Mouse (Mus musculus) stomach, embryonic 16.5 days (tissue): Measurements from ENCODE around the gene Slc35d2. TPM values are rescaled to one million over a fixed set of nuclear protein-coding genes. Genes with fewer than 3 reads are reported as not detected.

Experiments used
- ATAC-seq: fragments of 200-750 bp; cut with Nextera tagmentation; 2 replicates; pipeline ENCODE4 v1.8.0; 2017; ENCODE audit warnings: moderate number of reproducible peaks, moderate TSS enrichment; ENCODE audit not compliant: insufficient read depth, low FRiP score
- H3K27ac ChIP-seq: fragments of 300-500 bp; sonication (generic); 2 replicates; pipeline ENCODE4 v1.5.1; 2014; ENCODE audit warnings: low read length
- H3K27me3 ChIP-seq: fragments of 300-500 bp; sonication (generic); 2 replicates; pipeline ENCODE4 v1.6.1; 2014; ENCODE audit warnings: low read length, control low read depth, mixed read lengths; ENCODE audit not compliant: control insufficient read depth, insufficient read depth
- H3K36me3 ChIP-seq: fragments of 300-500 bp; sonication (generic); 2 replicates; pipeline ENCODE4 v1.6.1; 2014; ENCODE audit warnings: low read length; ENCODE audit not compliant: control insufficient read depth, insufficient read depth
- H3K4me1 ChIP-seq: fragments of 300-500 bp; sonication (generic); 2 replicates; pipeline ENCODE4 v1.6.1; 2014; ENCODE audit warnings: low read length, control low read depth, mixed read lengths; ENCODE audit not compliant: control insufficient read depth, insufficient read depth
- H3K4me2 ChIP-seq: fragments of 300-500 bp; sonication (generic); 2 replicates; pipeline ENCODE4 v1.6.1; 2014; ENCODE audit warnings: low read depth, low read length, mixed read lengths
- H3K4me3 ChIP-seq: fragments of 300-500 bp; sonication (generic); replicated peaks from 2 replicates; pipeline ENCODE4 v1.5.1; 2014; ENCODE audit warnings: mild to moderate bottlenecking, low read length
- H3K9ac ChIP-seq: fragments of 300-500 bp; sonication (generic); 2 replicates; pipeline ENCODE4 v1.6.1; 2014; ENCODE audit warnings: low read length
- H3K9me3 ChIP-seq: fragments of 300-500 bp; sonication (generic); replicated peaks from 2 replicates; pipeline ENCODE4 v1.6.1; 2016; ENCODE audit warnings: low read length, control low read depth; ENCODE audit not compliant: control insufficient read depth
- WGBS: fragments of 180-500 bp; shearing (Covaris S2); extraction: QIAGEN DNeasy Blood & Tissue Kit; methylation state at CpG from one replicate; pipeline ENCODE4 v1.1.7; 2014; 5-methylcytosine and 5-hydroxymethylcytosine counted together
- polyA plus RNA-seq: library from polyadenylated mRNA; unstranded; fragments of >200 nt; fragmentation: Nextera tagmentation; extraction: Ambion mirVana; gene quantifications from 2 replicates; pipeline ENCODE4 v1.2.1, GENCODE M21; 2015

Slc35d2 gene
- polyA plus RNA-seq, 1 experiment from 2014 or later = 6.2 TPM

GRCm38 (mm10) chr13:64086036-64086435 lies 43.1 kb downstream of the Slc35d2 start:
- H3K9me3 ChIP-seq = no peaks in the 10 kb centered on the region
- peaks cover 6% of the 10 kb centered on the region; the same call in 1 of the 2 replicates for H3K4me1 ChIP-seq
- no peaks in the 10 kb centered on the region for H3K27me3 ChIP-seq
- H3K9ac ChIP-seq = no peak overlapping the region
- no peaks in the 10 kb centered on the region for H3K36me3 ChIP-seq
- no peak overlapping the region for H3K4me3 ChIP-seq
- no peak for ATAC-seq
- H3K27ac ChIP-seq = no peak overlapping the region
- WGBS = 78% methylated on average over 5 of the region's 5 CpGs
- H3K4me2 ChIP-seq = no peak overlapping the region

- H3K27ac ChIP-seq = no peak overlapping the region
- no peak for ATAC-seq
- 64% methylated on average over 3 of the region's 3 CpGs for WGBS
- no peaks in the 10 kb centered on the region for H3K9me3 ChIP-seq
- no peaks in the 10 kb centered on the region for H3K36me3 ChIP-seq
- no peak overlapping the region for H3K4me3 ChIP-seq
- no peak overlapping the region for H3K4me2 ChIP-seq
- H3K4me1 ChIP-seq = peaks cover 6% of the 10 kb centered on the region; the same call in 1 of the 2 replicates
- no peak overlapping the region for H3K9ac ChIP-seq
- H3K27me3 ChIP-seq = no peaks in the 10 kb centered on the region
These were observed 45.8 kb downstream of the Slc35d2 start for GRCm38 (mm10) chr13:64083331-64083730.

GRCm38 (mm10) chr13:64081012-64081919 lies 47.9 kb downstream of the Slc35d2 start:
- Histone ChIP-seq H3K9ac (no peak overlapping the region), H3K4me1 (peaks cover 6% of the 10 kb centered on the region; the same call in 1 of the 2 replicates)
- ATAC-seq = no peak

GRCm38 (mm10) chr13:64077591-64077990 lies 51.6 kb downstream of the Slc35d2 start:
- H3K27ac ChIP-seq = no peak overlapping the region
- WGBS = 82% methylated on average over 5 of the region's 5 CpGs
- H3K4me1 ChIP-seq = peaks cover 6% of the 10 kb centered on the region; the same call in 1 of the 2 replicates
- H3K9me3 ChIP-seq = no peaks in the 10 kb centered on the region
- no peaks in the 10 kb centered on the region for H3K36me3 ChIP-seq
- ATAC-seq = no peak
- no peak overlapping the region for H3K9ac ChIP-seq
- no peak overlapping the region for H3K4me3 ChIP-seq
- no peak overlapping the region for H3K4me2 ChIP-seq
- H3K27me3 ChIP-seq = no peaks in the 10 kb centered on the region

More at GRCm38 (mm10) chr13:64081012-64081919, 47.9 kb downstream of the Slc35d2 start:
- no peaks in the 10 kb centered on the region for H3K36me3 ChIP-seq
- H3K9me3 ChIP-seq = no peaks in the 10 kb centered on the region
- H3K27me3 ChIP-seq = no peaks in the 10 kb centered on the region
- H3K4me3 ChIP-seq = no peak overlapping the region
- H3K27ac ChIP-seq = no peak overlapping the region
- WGBS = 44% methylated on average over 16 of the region's 16 CpGs
- no peak overlapping the region for H3K4me2 ChIP-seq

- Histone ChIP-seq H3K4me2 (no peak overlapping the region), H3K9ac (no peak overlapping the region), H3K27ac (no peak overlapping the region), H3K36me3 (no peaks in the 10 kb centered on the region), H3K4me1 (0 out of 2 replicates have a peak, but pooled peaks cover under 1% of the 10 kb centered on the region), H3K9me3 (no peaks in the 10 kb centered on the region), H3K27me3 (no peaks in the 10 kb centered on the region), H3K4me3 (no peak overlapping the region)
- no peak for ATAC-seq
- 85% methylated on average over 4 of the region's 4 CpGs for WGBS
These were observed 53.1 kb downstream of the Slc35d2 start for GRCm38 (mm10) chr13:64076074-64076473.

GRCm38 (mm10) chr13:64066653-64067052 lies 62.5 kb downstream of the Slc35d2 start:
- ATAC-seq = no peak
- no peak overlapping the region for H3K4me3 ChIP-seq
- H3K4me1 ChIP-seq = no peaks in the 10 kb centered on the region
- no peak overlapping the region for H3K27ac ChIP-seq
- H3K36me3 ChIP-seq = no peaks in the 10 kb centered on the region
- H3K9ac ChIP-seq = no peak overlapping the region
- no peak overlapping the region for H3K4me2 ChIP-seq
- H3K9me3 ChIP-seq = no peaks in the 10 kb centered on the region
- H3K27me3 ChIP-seq = no peaks in the 10 kb centered on the region
- 29% methylated on average over 3 of the region's 3 CpGs for WGBS

GRCm38 (mm10) chr13:64064276-64064675 lies 64.9 kb downstream of the Slc35d2 start:
- no peak for ATAC-seq
- Histone ChIP-seq H3K9me3 (no peaks in the 10 kb centered on the region), H3K27me3 (no peaks in the 10 kb centered on the region), H3K4me1 (no peaks in the 10 kb centered on the region), H3K4me2 (no peak overlapping the region), H3K36me3 (no peaks in the 10 kb centered on the region), H3K27ac (no peak overlapping the region), H3K9ac (no peak overlapping the region), H3K4me3 (no peak overlapping the region)

- no peaks in the 10 kb centered on the region for H3K9me3 ChIP-seq
- H3K27me3 ChIP-seq = no peaks in the 10 kb centered on the region
- 80% methylated on average over 5 of the region's 5 CpGs for WGBS
- no peaks in the 10 kb centered on the region for H3K4me1 ChIP-seq
- H3K4me3 ChIP-seq = no peak overlapping the region
- no peak for ATAC-seq
- H3K4me2 ChIP-seq = no peak overlapping the region
- H3K36me3 ChIP-seq = no peaks in the 10 kb centered on the region
- H3K9ac ChIP-seq = no peak overlapping the region
- H3K27ac ChIP-seq = no peak overlapping the region
These were observed 68.1 kb downstream of the Slc35d2 start for GRCm38 (mm10) chr13:64060935-64061506.

GRCm38 (mm10) chr13:64053959-64054358 lies 75.2 kb downstream of the Slc35d2 start:
- Histone ChIP-seq H3K4me2 (no peak overlapping the region), H3K9ac (no peak overlapping the region), H3K36me3 (no peaks in the 10 kb centered on the region), H3K27me3 (no peaks in the 10 kb centered on the region), H3K9me3 (peaks cover 6% of the 10 kb centered on the region; the same call in 1 of the 2 replicates), H3K4me1 (no peaks in the 10 kb centered on the region), H3K27ac (no peak overlapping the region), H3K4me3 (no peak overlapping the region)
- WGBS = 52% methylated on average over 1 of the region's 1 CpGs
- ATAC-seq = no peak
